Mouse (Mus musculus) forebrain, embryonic 14.5 days (tissue): Measurements from ENCODE around the gene Mdm4. TPM values are rescaled to one million over a fixed set of nuclear protein-coding genes. Genes with fewer than 3 reads are reported as not detected.
A peak's percentile ranks its signal among the peaks of the same experiment; 100 is the strongest.
"Not testable (repeated sequence)": the region's sequence is repeated elsewhere in the genome, so short reads cannot be mapped to it uniquely, and the experiment has no call there.

Experiments used
- ATAC-seq: fragments of 200-750 bp; cut with Nextera tagmentation; 2 replicates; pipeline ENCODE4 v1.8.0; 2017; ENCODE audit warnings: mild to moderate bottlenecking, moderate library complexity
- DNase-seq: peaks from one replicate; pipeline ENCODE4 v3.0.0-alpha.2; 2015; ENCODE audit warnings: low spot score
- H3K27ac ChIP-seq: fragments of 300-500 bp; sonication (generic); 2 replicates; pipeline ENCODE4 v1.5.1; 2014; ENCODE audit warnings: low read depth, mild to moderate bottlenecking, control low read depth, low read length, moderate library complexity
- H3K27me3 ChIP-seq: fragments of 300-500 bp; sonication (generic); replicated peaks from 2 replicates; pipeline ENCODE4 v1.6.1; 2014; ENCODE audit warnings: low read length, control low read depth, mixed read lengths; ENCODE audit not compliant: control insufficient read depth, insufficient read depth
- H3K36me3 ChIP-seq: fragments of 300-500 bp; sonication (generic); 2 replicates; pipeline ENCODE4 v1.6.1; 2014; ENCODE audit warnings: low read length, control low read depth; ENCODE audit not compliant: control insufficient read depth, insufficient read depth
- H3K4me1 ChIP-seq: fragments of 300-500 bp; sonication (generic); 2 replicates; pipeline ENCODE4 v1.6.1; 2014; ENCODE audit warnings: antibody characterized with exemption, low read length, control low read depth; ENCODE audit not compliant: control insufficient read depth, insufficient read depth
- H3K4me2 ChIP-seq: fragments of 300-500 bp; sonication (generic); 2 replicates; pipeline ENCODE4 v1.6.1; 2014; ENCODE audit warnings: mild to moderate bottlenecking, control low read depth, low read length
- H3K4me3 ChIP-seq: fragments of 300-500 bp; sonication (generic); 2 replicates; pipeline ENCODE4 v1.5.1; 2014; ENCODE audit warnings: low read depth, low read length, control low read depth
- H3K9ac ChIP-seq: fragments of 300-500 bp; sonication (generic); 2 replicates; pipeline ENCODE4 v1.6.1; 2014; ENCODE audit warnings: mild to moderate bottlenecking, low read length, control low read depth, moderate library complexity
- H3K9me3 ChIP-seq: fragments of 300-500 bp; sonication (generic); replicated peaks from 2 replicates; pipeline ENCODE4 v1.6.1; 2016; ENCODE audit warnings: low read length, control low read depth, mixed read lengths; ENCODE audit not compliant: control insufficient read depth
- WGBS: fragments of 180-500 bp; shearing (Covaris S2); extraction: QIAGEN DNeasy Blood & Tissue Kit; methylation state at CpG from one replicate; pipeline ENCODE4 v1.1.7; 2014; 5-methylcytosine and 5-hydroxymethylcytosine counted together
- polyA plus RNA-seq: library from polyadenylated mRNA; unstranded; fragments of >200 nt; fragmentation: Nextera tagmentation; extraction: Ambion mirVana; gene quantifications from 2 replicates; pipeline ENCODE4 v1.2.1, GENCODE M21; 2014

Gene Mdm4
- polyA plus RNA-seq, 1 experiment from 2014 or later: 35.7 TPM

DNA sequence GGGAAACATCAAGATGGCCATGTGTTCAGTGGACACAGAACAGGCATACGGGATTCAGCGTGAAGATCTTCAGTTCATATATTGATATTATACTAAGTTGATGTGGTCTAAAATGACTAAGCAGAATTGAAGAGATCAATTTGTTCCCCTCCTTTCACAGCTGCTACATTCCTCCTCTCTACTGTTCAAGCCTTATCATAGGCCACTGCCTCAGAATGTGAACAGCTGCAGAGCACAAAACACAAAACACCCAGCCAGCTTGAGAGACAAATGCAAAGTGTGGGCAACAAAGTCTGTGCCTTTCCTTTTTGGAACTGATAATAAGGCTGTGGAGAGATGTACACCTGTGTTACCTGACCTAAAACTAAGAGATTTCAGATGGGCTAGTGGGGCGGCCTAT is 39.6 kb downstream of the Mdm4 start:
- H3K9me3 ChIP-seq: no peaks in the 10 kb centered on the region
- ATAC-seq (no peak), DNase-seq (no peak)
- H3K4me1 ChIP-seq: no peaks in the 10 kb centered on the region
- peaks cover 73% of the 10 kb centered on the region for H3K36me3 ChIP-seq
- no peak overlapping the region for H3K9ac ChIP-seq
- H3K4me2 ChIP-seq: no peak overlapping the region
- WGBS: 98% methylated on average over 3 of the region's 3 CpGs
- no peak overlapping the region for H3K4me3 ChIP-seq
- H3K27me3 ChIP-seq: no peaks in the 10 kb centered on the region
- H3K27ac ChIP-seq: no peak overlapping the region

DNA sequence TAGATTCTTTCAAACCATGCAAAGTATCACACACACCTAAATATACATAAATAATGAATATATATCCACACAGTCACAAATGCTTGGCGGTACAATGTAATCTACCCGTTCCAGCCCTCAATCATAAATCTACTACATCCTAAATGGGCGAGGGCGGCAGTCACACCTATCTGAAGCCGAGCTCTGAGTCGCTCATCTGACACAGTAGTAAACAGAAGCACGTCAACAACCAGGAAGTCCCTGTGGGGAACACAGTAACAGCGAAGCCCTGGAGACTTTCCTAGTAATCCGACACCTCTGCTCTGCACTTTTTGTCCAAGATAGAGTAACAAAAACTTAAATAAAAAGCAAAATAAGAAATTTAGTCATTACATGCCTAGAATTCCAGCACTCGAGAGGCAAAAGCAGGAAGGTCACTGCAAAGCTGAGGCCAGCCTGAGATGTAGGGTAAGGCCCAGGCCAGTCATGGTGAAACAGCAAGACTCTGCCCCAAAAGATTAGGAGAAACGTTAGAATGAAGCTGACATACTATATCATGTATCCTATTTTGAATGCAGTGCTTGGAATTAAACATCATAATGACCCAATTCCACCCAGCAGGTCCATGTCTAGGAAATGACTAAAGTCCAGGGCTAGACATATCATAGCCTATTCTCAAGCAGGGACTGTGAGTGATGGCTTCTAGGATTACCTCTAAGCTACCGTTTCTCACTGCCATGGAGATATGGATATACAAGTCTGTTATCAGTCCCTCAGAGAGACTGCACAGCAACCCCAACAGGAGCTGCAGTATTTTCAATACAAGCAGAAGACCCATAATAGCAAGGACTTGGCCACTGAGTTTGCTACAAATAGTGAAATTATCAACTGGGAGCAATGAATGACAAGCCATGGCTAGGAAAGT is 41.6 kb downstream of the Mdm4 start:
- H3K4me3 ChIP-seq, ATAC-seq, H3K27ac ChIP-seq, H3K4me2 ChIP-seq, H3K4me1 ChIP-seq, H3K9me3 ChIP-seq, H3K27me3 ChIP-seq, H3K9ac ChIP-seq, DNase-seq: not testable (repeated sequence)
- peaks cover 73% of the 10 kb centered on the region for H3K36me3 ChIP-seq
- WGBS: 90% methylated on average over 12 of the region's 12 CpGs

DNA sequence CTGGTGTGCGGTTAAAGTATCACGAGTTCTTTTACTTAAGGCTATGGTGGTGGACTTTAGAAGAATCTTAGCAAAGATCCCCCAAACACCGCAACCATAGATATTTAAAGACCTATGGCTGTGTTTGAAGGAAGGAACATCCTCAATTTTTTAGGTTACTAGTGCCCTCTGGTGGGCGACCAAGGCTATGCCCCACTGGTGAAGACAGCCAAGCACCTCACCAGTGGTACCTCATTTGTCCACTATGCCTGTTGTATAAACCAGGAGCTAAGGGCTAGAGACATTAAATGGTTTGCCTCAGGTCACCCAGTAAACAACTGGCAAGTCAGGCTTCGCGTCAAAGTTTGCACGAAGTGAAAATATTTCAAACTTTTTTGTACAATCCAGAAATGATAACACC is 47.6 kb downstream of the Mdm4 start:
- 68% methylated on average over 7 of the region's 7 CpGs for WGBS
- peaks cover 42% of the 10 kb centered on the region for H3K36me3 ChIP-seq
- no peaks in the 10 kb centered on the region for H3K9me3 ChIP-seq
- H3K4me1 ChIP-seq: no peaks in the 10 kb centered on the region
- ATAC-seq (peak; percentile 78), DNase-seq (peak; percentile 86)
- no peak overlapping the region for H3K4me3 ChIP-seq
- no peak overlapping the region for H3K9ac ChIP-seq
- no peaks in the 10 kb centered on the region for H3K27me3 ChIP-seq
- no peak overlapping the region for H3K27ac ChIP-seq
- H3K4me2 ChIP-seq: no peak overlapping the region

DNA sequence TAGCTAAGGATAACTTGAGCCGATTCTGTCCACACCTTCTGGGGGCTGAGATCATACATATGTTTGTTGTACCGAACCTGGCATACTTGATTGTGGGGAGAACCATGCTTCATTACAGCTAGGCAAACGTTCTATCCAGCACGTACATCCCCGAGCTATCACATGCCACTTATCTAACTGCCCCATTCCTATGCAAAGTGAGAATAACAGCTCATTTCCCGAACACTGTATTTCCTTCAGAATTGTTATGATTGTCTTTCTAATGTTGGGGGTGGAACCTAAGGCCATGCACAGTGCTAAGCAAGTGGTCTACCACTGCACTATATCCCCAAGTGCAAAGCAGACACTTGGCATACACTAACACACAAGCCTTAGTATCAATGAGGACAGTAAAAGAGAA is 49.1 kb downstream of the Mdm4 start:
- Histone ChIP-seq H3K4me2 (no peak overlapping the region), H3K4me3 (no peak overlapping the region), H3K27ac (no peak overlapping the region), H3K9ac (no peak overlapping the region), H3K9me3 (no peaks in the 10 kb centered on the region), H3K4me1 (no peaks in the 10 kb centered on the region), H3K36me3 (peaks cover 35% of the 10 kb centered on the region), H3K27me3 (no peaks in the 10 kb centered on the region)
- WGBS: 95% methylated on average over 6 of the region's 6 CpGs
- DNase-seq: no peak
- no peak for ATAC-seq

DNA sequence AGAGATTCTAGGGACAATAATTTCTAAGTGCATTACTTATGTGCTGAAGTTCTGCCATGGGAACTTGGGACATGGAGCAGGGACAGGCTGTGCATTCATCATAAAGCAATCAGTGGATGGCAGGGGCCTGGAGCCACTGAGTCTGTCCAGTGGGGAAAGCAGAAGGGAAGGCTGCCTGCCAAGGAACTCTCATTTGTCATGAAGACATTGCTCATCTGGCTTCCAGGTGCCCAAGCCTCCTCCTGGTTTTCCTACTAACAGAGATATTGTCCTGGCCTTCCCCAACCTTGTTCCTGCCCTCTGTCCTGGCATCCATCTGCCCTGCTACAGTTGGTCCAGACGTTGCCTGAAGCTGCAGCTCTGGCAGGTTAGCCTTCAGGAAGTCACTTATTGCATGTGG is 53.0 kb downstream of the Mdm4 start:
- Histone ChIP-seq H3K4me3 (no peak overlapping the region), H3K4me2 (no peak overlapping the region), H3K36me3 (0 out of 2 replicates have a peak, but pooled peaks cover 2% of the 10 kb centered on the region), H3K4me1 (no peaks in the 10 kb centered on the region), H3K9me3 (no peaks in the 10 kb centered on the region), H3K9ac (no peak overlapping the region), H3K27ac (no peak overlapping the region), H3K27me3 (no peaks in the 10 kb centered on the region)
- no peak for ATAC-seq
- WGBS: 76% methylated on average over 1 of the region's 1 CpGs
- DNase-seq: no peak

DNA sequence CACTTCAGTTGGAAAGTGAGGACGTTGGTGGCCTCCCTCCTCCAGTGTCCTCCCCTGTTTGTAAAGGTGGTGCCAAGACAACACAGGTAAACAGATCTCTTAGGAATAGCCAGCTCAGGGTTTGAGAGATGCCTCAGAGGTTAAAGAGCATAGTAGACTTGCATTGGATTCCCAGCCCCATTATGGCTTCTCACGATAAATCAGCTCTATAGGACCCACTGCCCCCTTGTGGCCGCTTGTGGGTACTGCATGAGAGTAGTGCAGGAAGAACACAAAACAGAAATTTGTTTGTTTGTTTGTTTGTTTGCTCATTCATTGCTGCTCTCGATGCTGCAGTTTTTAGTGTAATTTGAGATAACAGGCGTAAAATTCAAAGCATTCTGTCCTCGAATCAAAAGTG is 61.7 kb downstream of the Mdm4 start:
- no peak overlapping the region for H3K27ac ChIP-seq
- no peak overlapping the region for H3K4me2 ChIP-seq
- H3K36me3 ChIP-seq: no peaks in the 10 kb centered on the region
- no peak for ATAC-seq
- no peak overlapping the region for H3K9ac ChIP-seq
- H3K9me3 ChIP-seq: no peaks in the 10 kb centered on the region
- no peaks in the 10 kb centered on the region for H3K27me3 ChIP-seq
- DNase-seq: peak; percentile 66
- 26% methylated on average over 6 of the region's 6 CpGs for WGBS
- no peaks in the 10 kb centered on the region for H3K4me1 ChIP-seq
- H3K4me3 ChIP-seq: no peak overlapping the region

DNA sequence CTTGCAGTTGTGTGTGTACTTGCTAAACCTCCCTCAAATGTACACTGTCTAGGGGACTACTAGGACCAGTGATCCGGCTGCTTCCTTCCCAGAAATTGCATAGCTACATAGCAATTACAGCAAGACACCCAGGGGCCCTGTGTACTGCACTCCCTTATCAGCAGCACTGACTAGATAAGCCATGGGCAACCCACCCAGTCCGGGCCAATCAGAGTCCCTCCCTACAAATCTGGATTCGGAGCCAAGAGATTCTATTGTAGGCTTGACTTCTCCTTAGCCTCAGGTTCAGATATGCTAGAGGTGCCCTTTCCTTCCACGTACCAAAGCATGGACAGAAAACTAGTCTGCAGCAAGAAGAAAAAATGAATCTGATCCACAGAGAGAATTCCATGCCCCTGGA is 65.7 kb downstream of the Mdm4 start:
- Histone ChIP-seq H3K4me2 (no peak overlapping the region), H3K9ac (no peak overlapping the region), H3K36me3 (no peaks in the 10 kb centered on the region), H3K4me3 (no peak overlapping the region), H3K4me1 (no peaks in the 10 kb centered on the region), H3K27ac (no peak overlapping the region), H3K27me3 (no peaks in the 10 kb centered on the region), H3K9me3 (no peaks in the 10 kb centered on the region)
- ATAC-seq (no peak), DNase-seq (no peak)
- WGBS: 89% methylated on average over 4 of the region's 4 CpGs

DNA sequence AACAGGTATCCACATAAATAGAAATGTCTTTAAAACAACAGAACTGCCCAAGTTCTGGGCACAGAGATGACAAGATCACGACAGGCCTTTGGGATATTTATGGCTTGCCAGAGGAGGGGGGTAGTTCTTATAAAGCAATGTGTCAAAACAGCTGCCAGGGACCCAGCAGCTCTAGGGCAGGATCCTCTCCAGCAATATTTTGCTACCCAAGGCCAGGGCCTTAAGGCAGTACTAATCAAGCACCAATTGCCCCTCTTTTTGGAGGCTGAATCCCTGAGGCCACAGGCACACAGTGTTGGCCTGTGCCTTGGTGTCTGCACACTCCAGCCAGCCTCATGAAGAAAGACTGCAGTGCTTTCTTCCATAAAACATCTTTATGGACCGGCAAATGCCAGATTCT is 66.3 kb downstream of the Mdm4 start:
- ATAC-seq: no peak
- H3K9ac ChIP-seq: no peak overlapping the region
- H3K4me3 ChIP-seq: no peak overlapping the region
- H3K27me3 ChIP-seq: no peaks in the 10 kb centered on the region
- no peak overlapping the region for H3K4me2 ChIP-seq
- H3K4me1 ChIP-seq: no peaks in the 10 kb centered on the region
- H3K36me3 ChIP-seq: no peaks in the 10 kb centered on the region
- no peaks in the 10 kb centered on the region for H3K9me3 ChIP-seq
- WGBS: 88% methylated on average over 2 of the region's 2 CpGs
- no peak for DNase-seq
- H3K27ac ChIP-seq: no peak overlapping the region

DNA sequence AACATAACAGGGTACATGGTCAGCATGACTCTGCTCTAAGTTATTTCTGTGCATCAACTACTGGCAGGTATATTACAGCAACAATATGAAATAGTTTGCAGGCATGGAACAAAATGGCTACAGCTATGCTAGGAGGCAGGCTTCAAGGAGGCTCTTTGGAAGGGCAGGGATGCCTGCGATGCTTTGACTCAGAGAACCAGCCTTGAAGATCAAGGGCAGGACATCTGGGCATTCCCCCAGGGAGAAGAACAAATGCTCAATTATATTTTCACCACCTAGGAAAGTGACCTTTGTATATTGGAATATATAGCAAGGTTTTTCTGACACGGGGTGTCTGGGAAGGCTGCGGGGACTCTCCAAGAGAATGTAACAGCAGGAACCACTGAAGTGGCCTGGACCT is 68.6 kb downstream of the Mdm4 start:
- H3K36me3 ChIP-seq: no peaks in the 10 kb centered on the region
- no peak overlapping the region for H3K4me2 ChIP-seq
- no peak for ATAC-seq
- H3K9ac ChIP-seq: no peak overlapping the region
- H3K4me3 ChIP-seq: no peak overlapping the region
- H3K27me3 ChIP-seq: no peaks in the 10 kb centered on the region
- H3K9me3 ChIP-seq: no peaks in the 10 kb centered on the region
- H3K27ac ChIP-seq: no peak overlapping the region
- DNase-seq: no peak
- no peaks in the 10 kb centered on the region for H3K4me1 ChIP-seq
- 99% methylated on average over 3 of the region's 3 CpGs for WGBS
